Mouse (Mus musculus) kidney, embryonic 14.5 days (tissue): ENCODE data around the gene Olfr1368. TPM values are rescaled to one million over a fixed set of nuclear protein-coding genes. Genes with fewer than 3 reads are reported as not detected.
A peak's percentile ranks its signal among the peaks of the same experiment; 100 is the strongest.

ENCODE experiments used
- ATAC-seq: fragments of 200-750 bp; cut with Nextera tagmentation; 2 replicates; pipeline ENCODE4 v1.8.0; 2017; ENCODE audit warnings: moderate number of reproducible peaks, mild to moderate bottlenecking, moderate TSS enrichment, moderate library complexity; ENCODE audit not compliant: low FRiP score, low TSS enrichment
- H3K27ac ChIP-seq: fragments of 300-500 bp; sonication (generic); 2 replicates; pipeline ENCODE4 v1.5.1; 2014; ENCODE audit warnings: low read depth, mild to moderate bottlenecking, low read length, moderate library complexity, mixed read lengths
- H3K27me3 ChIP-seq: fragments of 300-500 bp; sonication (generic); 2 replicates; pipeline ENCODE4 v1.6.1; 2014; ENCODE audit warnings: mild to moderate bottlenecking, low read length; ENCODE audit not compliant: control insufficient read depth, insufficient read depth
- H3K36me3 ChIP-seq: fragments of 300-500 bp; sonication (generic); 2 replicates; pipeline ENCODE4 v1.6.1; 2014; ENCODE audit warnings: low read length, mixed read lengths; ENCODE audit not compliant: control insufficient read depth, insufficient read depth
- H3K4me1 ChIP-seq: fragments of 300-500 bp; sonication (generic); 2 replicates; pipeline ENCODE4 v1.6.1; 2014; ENCODE audit warnings: low read length, mixed read lengths; ENCODE audit not compliant: control insufficient read depth, insufficient read depth
- H3K4me2 ChIP-seq: fragments of 300-500 bp; sonication (generic); replicated peaks from 2 replicates; pipeline ENCODE4 v1.6.1; 2014; ENCODE audit warnings: low read depth, mild to moderate bottlenecking, low read length
- H3K4me3 ChIP-seq: fragments of 300-500 bp; sonication (generic); 2 replicates; pipeline ENCODE4 v1.5.1; 2014; ENCODE audit warnings: mild to moderate bottlenecking, low read length
- H3K9ac ChIP-seq: fragments of 300-500 bp; sonication (generic); 2 replicates; pipeline ENCODE4 v1.6.1; 2014; ENCODE audit warnings: low read depth, mild to moderate bottlenecking, low read length, moderate library complexity
- H3K9me3 ChIP-seq: fragments of 300-500 bp; sonication (generic); 2 replicates; pipeline ENCODE4 v1.6.1; 2016; ENCODE audit warnings: low read length; ENCODE audit not compliant: control insufficient read depth
- WGBS: fragments of 180-500 bp; shearing (Covaris S2); extraction: QIAGEN DNeasy Blood & Tissue Kit; methylation state at CpG from one replicate; pipeline ENCODE4 v1.1.7; 2014; 5-methylcytosine and 5-hydroxymethylcytosine counted together
- polyA plus RNA-seq: library from polyadenylated mRNA; unstranded; fragments of >200 nt; fragmentation: Nextera tagmentation; extraction: Ambion mirVana; gene quantifications from 2 replicates; pipeline ENCODE4 v1.2.1, GENCODE M21; 2014

The Olfr1368 gene
- not detected in 2 replicates for polyA plus RNA-seq

DNA sequence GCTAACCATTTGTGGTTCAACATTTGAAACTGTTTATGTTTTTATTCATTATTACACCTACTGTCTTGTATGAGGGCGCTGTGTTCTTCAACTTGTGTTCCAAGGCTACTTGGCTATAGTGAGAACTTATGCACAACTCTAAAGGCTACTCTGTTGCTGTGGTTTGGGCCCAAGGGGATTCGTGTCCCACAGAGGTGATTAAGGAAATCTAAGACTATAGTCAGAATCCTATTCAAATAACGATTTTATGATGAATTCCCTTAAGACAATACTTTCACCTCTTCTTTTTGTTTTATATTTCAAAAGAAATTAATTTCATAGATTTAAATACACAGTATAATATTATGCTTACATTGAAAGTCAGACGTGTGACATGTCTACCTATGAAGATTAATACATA, at the start of gene Olfr1368:
Gene Olfr1368 (minus strand): TSS at position 101 of the 400 bp plus-strand sequence.
- H3K9me3 ChIP-seq: no peaks in the 10 kb centered on the region
- no peaks in the 10 kb centered on the region for H3K36me3 ChIP-seq
- no peak for ATAC-seq
- no peaks in the 10 kb centered on the region for H3K27me3 ChIP-seq
- 76% methylated on average over 4 of the region's 4 CpGs for WGBS
- H3K4me3 ChIP-seq: no peak within 1 kb of the TSS
- H3K4me2 ChIP-seq: no peak within 1 kb of the TSS
- H3K27ac ChIP-seq: no peak within 1 kb of the TSS
- H3K4me1 ChIP-seq: no peaks in the 10 kb centered on the region
- H3K9ac ChIP-seq: no peak within 1 kb of the TSS

DNA sequence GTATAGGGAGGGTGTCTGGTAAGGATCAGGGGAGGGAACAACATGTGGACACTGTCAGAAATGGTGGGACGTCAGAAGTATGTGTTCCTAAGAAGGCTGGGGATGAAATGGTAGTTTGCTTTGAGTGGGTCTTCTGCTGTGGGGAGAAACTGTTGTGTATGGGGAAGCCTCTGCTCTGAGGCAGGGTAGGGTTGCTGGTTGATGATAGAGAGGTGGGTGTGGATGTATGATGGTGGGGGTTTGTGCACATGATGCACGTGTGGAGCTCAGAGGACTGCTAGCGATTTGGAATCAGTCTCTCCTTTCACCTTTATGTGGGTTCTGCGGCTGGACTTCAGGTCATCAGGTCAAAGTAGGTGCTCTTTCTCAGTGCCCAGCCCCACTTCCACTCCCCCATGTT, 39.9 kb upstream of the Olfr1368 start:
- H3K4me1 ChIP-seq: peaks cover 15% of the 10 kb centered on the region
- 79% methylated on average over 4 of the region's 4 CpGs for WGBS
- no peak overlapping the region for H3K9ac ChIP-seq
- H3K4me3 ChIP-seq: no peak overlapping the region
- H3K36me3 ChIP-seq: peaks cover 86% of the 10 kb centered on the region
- H3K27me3 ChIP-seq: no peaks in the 10 kb centered on the region
- no peak overlapping the region for H3K27ac ChIP-seq
- ATAC-seq: no peak
- no peaks in the 10 kb centered on the region for H3K9me3 ChIP-seq
- H3K4me2 ChIP-seq: no peak overlapping the region

DNA sequence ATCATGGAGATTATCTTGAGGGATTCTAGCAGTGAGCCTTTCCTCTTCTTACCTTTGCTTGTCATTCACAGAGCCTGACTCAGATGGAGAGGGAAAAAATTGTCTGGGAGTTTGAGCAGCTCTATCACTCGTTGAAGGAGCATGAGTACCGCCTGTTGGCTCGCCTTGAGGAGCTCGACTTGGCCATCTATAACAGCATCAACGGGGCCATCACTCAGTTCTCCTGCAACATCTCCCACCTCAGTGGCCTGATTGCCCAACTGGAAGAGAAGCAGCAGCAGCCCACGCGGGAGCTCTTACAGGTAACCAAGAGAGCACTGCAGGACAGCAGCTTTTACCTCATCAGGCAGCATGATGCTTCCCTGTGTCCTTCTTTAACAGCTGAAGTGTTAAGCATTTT, 38.0 kb upstream of the Olfr1368 start:
- Histone ChIP-seq H3K36me3 (peaks cover 67% of the 10 kb centered on the region), H3K27me3 (no peaks in the 10 kb centered on the region), H3K27ac (no peak overlapping the region), H3K4me1 (peaks cover 22% of the 10 kb centered on the region), H3K9ac (no peak overlapping the region), H3K9me3 (no peaks in the 10 kb centered on the region), H3K4me3 (no peak overlapping the region), H3K4me2 (no peak overlapping the region)
- 93% methylated on average over 7 of the region's 7 CpGs for WGBS
- no peak for ATAC-seq

DNA sequence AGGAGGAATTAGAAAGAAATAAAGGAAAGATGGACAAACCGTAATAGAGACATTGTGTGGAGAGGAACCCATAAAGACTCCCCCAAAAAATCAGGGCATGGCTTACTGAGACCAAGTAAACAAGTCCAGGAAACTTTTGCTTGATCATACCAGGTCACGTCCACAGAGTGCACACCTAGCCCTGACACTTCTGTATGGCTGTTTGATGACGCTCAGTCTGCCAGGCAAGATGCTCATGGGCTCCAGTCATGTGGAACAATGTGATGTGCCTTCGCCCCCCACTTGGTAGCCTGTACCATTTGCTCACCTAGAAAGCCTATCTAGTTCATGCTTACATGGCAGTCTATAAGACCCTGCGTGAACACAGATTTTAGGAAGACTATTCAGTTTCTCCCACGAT, 37.4 kb upstream of the Olfr1368 start:
- Histone ChIP-seq H3K4me2 (no peak overlapping the region), H3K4me1 (peaks cover 28% of the 10 kb centered on the region), H3K4me3 (no peak overlapping the region), H3K27me3 (no peaks in the 10 kb centered on the region), H3K27ac (no peak overlapping the region), H3K36me3 (peaks cover 61% of the 10 kb centered on the region), H3K9me3 (no peaks in the 10 kb centered on the region), H3K9ac (no peak overlapping the region)
- 87% methylated on average over 6 of the region's 6 CpGs for WGBS
- ATAC-seq: no peak

DNA sequence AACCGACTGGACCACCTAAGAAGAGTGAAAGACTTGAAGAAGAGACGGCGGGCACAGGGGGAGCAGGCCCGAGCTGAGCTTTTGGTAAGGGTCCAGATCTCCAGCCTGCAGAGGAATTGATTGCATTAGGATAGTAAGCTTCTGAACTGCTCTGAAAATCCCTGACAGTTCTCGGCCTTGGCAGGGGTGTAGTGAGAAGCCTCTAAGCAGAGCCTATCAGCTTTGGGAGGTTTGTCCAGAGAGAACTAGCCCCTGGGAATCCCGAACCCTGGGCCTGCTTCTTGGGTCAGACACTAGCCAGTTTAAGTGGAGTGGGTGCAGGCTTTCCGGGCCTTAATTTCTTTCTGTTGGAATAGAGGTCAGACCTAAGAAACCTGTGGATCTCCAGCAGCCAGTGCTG, 36.3 kb upstream of the Olfr1368 start:
- Histone ChIP-seq H3K36me3 (peaks cover 50% of the 10 kb centered on the region), H3K27ac (no peak overlapping the region), H3K4me3 (peak overlapping the region; percentile 98), H3K27me3 (no peaks in the 10 kb centered on the region), H3K9ac (peak overlapping the region; percentile 90; the same call in 1 of the 2 replicates), H3K4me2 (peak overlapping the region; percentile 49), H3K9me3 (no peaks in the 10 kb centered on the region), H3K4me1 (peaks cover 28% of the 10 kb centered on the region)
- 70% methylated on average over 7 of the region's 7 CpGs for WGBS
- ATAC-seq: no peak

DNA sequence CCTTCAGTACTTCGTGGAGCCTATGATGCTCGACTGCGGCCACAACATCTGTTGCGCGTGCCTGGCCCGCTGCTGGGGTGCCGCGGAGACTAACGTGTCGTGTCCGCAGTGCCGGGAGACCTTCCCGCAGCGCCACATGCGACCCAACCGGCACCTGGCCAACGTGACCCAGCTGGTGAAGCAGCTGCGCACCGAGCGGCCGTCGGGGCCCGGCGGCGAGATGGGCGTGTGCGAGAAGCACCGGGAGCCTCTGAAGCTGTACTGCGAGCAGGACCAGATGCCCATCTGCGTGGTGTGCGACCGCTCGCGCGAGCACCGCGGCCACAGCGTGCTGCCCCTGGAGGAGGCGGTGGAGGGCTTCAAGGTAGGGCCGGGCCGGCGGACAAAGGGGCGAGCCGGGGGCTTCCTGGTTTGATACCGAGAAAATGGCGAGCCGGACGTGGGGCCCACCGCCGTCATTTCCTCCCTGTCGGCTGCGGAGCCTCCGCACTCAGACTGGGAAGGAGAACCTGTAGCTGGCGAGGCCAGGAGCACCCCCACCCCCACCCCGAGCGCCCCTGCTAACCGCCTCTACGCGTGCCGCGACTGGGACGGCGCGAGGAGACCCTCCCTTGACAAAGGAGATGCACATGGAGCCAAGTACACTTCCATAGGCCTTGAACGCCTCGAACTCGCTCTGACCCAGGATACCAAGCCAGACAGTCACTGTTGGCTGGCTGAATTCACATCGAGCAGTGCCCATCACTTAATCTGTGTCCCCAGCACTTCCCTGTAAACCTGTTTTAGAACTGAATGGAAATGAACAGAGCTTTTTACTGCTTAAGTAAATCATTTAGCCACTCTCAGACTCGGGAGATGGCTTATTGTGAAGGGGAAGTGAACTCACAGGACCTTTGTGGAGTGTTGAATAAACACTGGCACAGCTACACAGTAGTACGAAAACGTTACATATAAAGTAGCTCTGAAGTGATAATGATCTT, 35.2 kb upstream of the Olfr1368 start:
- under 1% methylated on average over 71 of the region's 71 CpGs for WGBS
- peaks cover 40% of the 10 kb centered on the region for H3K36me3 ChIP-seq
- no peaks in the 10 kb centered on the region for H3K27me3 ChIP-seq
- H3K9ac ChIP-seq: peak overlapping the region; percentile 90
- H3K27ac ChIP-seq: peak overlapping the region; percentile 92
- peak overlapping the region; percentile 49 for H3K4me2 ChIP-seq
- H3K4me1 ChIP-seq: peaks cover 28% of the 10 kb centered on the region
- peak overlapping the region; percentile 98 for H3K4me3 ChIP-seq
- ATAC-seq: peak; percentile 34
- no peaks in the 10 kb centered on the region for H3K9me3 ChIP-seq

DNA sequence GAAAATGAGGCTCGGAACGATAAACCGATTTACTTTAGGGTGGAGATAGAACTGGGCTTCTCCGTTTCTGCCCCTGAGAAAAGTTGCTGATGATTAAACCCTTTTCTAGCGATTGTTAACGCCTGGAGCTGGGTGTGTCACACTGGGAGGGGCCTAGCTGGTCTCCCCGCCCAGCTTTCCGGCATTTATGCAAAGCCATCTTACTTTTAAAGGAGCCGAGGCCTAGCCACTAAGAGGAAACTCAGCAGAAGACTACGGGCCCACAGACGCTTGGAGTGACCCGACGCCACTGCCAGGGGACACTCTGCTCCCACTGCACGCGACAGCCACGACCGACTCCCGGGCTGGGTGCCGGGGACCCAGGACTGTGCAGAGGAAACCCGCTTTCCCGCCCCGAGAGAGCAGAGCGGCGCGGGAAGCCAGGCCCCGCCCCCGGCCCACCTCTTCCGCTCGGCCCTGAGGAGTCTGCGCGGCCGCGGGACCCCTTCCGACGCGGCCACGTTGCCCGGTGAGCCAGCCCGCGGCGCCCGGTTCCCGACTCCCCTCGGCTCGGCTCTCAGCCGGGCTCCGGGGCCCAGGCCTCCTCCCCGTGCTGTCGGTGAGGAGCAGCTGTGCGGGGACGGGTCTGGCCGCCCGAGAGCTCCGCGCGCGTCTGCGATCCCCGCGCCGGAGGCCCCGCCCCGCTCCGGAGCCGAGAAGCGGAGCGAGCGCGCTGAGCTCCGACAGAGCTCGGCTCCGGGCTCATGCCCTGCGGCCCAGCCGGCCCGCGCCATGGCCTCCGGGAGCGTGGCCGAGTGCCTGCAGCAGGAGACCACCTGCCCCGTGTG, 34.3 kb upstream of the Olfr1368 start:
- under 1% methylated on average over 70 of the region's 80 CpGs for WGBS
- peaks cover 31% of the 10 kb centered on the region for H3K36me3 ChIP-seq
- peak; percentile 97 for ATAC-seq
- H3K9ac ChIP-seq: peak overlapping the region; percentile 90
- no peaks in the 10 kb centered on the region for H3K9me3 ChIP-seq
- peak overlapping the region; percentile 92 for H3K27ac ChIP-seq
- H3K27me3 ChIP-seq: no peaks in the 10 kb centered on the region
- peak overlapping the region; percentile 98 for H3K4me3 ChIP-seq
- H3K4me2 ChIP-seq: peak overlapping the region; percentile 81
- peaks cover 28% of the 10 kb centered on the region for H3K4me1 ChIP-seq

DNA sequence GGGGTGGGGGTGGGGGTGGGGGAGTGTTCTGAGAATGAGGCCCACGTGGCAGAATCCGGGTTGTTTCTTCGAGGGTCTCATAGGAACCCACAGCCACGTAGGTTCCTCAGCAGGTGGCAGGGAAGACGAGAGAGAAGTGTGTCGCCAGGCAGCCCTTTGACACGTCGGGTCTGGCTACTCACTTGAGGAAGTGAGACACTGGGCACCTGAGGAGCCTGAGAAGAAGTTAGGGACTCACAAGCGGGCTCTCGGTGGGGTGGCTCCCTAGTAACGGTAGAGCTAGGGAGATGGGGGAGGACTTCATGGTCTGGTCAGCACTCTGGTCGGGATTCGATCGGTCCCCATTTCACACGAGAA, 33.7 kb upstream of the Olfr1368 start, which contains the start of gene Trim27:
Gene Trim27 (plus strand): TSS at position 79 of the 357 bp plus-strand sequence.
- under 1% methylated on average over 15 of the region's 15 CpGs for WGBS
- H3K27me3 ChIP-seq: no peaks in the 10 kb centered on the region
- peaks cover 26% of the 10 kb centered on the region for H3K36me3 ChIP-seq
- peaks cover 28% of the 10 kb centered on the region for H3K4me1 ChIP-seq
- peak within 1 kb of the TSS; percentile 90 for H3K9ac ChIP-seq
- no peaks in the 10 kb centered on the region for H3K9me3 ChIP-seq
- H3K4me2 ChIP-seq: peak within 1 kb of the TSS; percentile 81
- peak; percentile 20 for ATAC-seq
- H3K4me3 ChIP-seq: peak within 1 kb of the TSS; percentile 98
- H3K27ac ChIP-seq: peak within 1 kb of the TSS; percentile 92
